Mouse (Mus musculus): ENCODE results near the gene Arfgap1. TPM values are rescaled to one million over a fixed set of nuclear protein-coding genes. Genes with fewer than 3 reads are reported as not detected.

The Arfgap1 gene
- total and polyA plus RNA-seq, 3 experiments, result 28.8 to 32.2 (median 31.9) TPM

GRCm38 (mm10) chr2:180987432-180988030 is 20.5 kb downstream of the Arfgap1 start:
- Histone ChIP-seq H3K9ac (ENCODE audit: low read depth, low read length) (no peak overlapping the region), H3K79me2 (replicated peaks; ENCODE audit: control insufficient read depth, insufficient read depth, low read length) (no peaks in the 10 kb centered on the region), H3K4me3 (no peak overlapping the region), H3K36me3 (ENCODE audit: control insufficient read depth, insufficient read depth, low read length) (no peaks in the 10 kb centered on the region), H3K27ac (no peak overlapping the region), H3K4me1 (ENCODE audit: control insufficient read depth, insufficient read depth, low read length) (no peaks in the 10 kb centered on the region), H3K27me3 (ENCODE audit: control insufficient read depth, insufficient read depth, low read length) (no peaks in the 10 kb centered on the region)
- intact Hi-C loops (cut with DNase I), result no loop called here
- TF ChIP-seq EP300 (IDR thresholded peaks at IDR 0.05; ENCODE audit: insufficient read depth, low read depth, low read length), result no peak
- no peak for TF ChIP-seq CTCF (IDR thresholded peaks at IDR 0.05)
- no peak for TF ChIP-seq POLR2A (IDR thresholded peaks at IDR 0.05; ENCODE audit: insufficient read depth, low read depth, low read length)
- DNase-seq, result no peak
- 23% methylated on average over 5 of the region's 5 CpGs for WGBS

- Histone ChIP-seq H3K4me3 (no peak overlapping the region), H3K27ac (no peak overlapping the region), H3K79me2 (replicated peaks; ENCODE audit: control insufficient read depth, insufficient read depth, low read length) (no peaks in the 10 kb centered on the region), H3K36me3 (ENCODE audit: control insufficient read depth, insufficient read depth, low read length) (no peaks in the 10 kb centered on the region), H3K27me3 (ENCODE audit: control insufficient read depth, insufficient read depth, low read length) (no peaks in the 10 kb centered on the region), H3K9ac (ENCODE audit: low read depth, low read length) (no peak overlapping the region), H3K4me1 (ENCODE audit: control insufficient read depth, insufficient read depth, low read length) (no peaks in the 10 kb centered on the region)
- intact Hi-C loops (cut with DNase I), result no loop called here
- TF ChIP-seq EP300 (IDR thresholded peaks at IDR 0.05; ENCODE audit: insufficient read depth, low read depth, low read length) (no peak), POLR2A (IDR thresholded peaks at IDR 0.05; ENCODE audit: insufficient read depth, low read depth, low read length) (no peak), CTCF (IDR thresholded peaks at IDR 0.05) (no peak)
- 50% methylated on average over 3 of the region's 3 CpGs for WGBS
- DNase-seq, result no peak
These were observed 21.4 kb downstream of the Arfgap1 start for GRCm38 (mm10) chr2:180988347-180988913.

- no peak for TF ChIP-seq CTCF (IDR thresholded peaks at IDR 0.05)
- 67% methylated on average over 1 of the region's 1 CpGs for WGBS
These were observed 21.9 kb downstream of the Arfgap1 start for GRCm38 (mm10) chr2:180988948-180989347.

GRCm38 (mm10) chr2:180990347-180990746 is 23.3 kb downstream of the Arfgap1 start:
- Histone ChIP-seq H3K4me1 (ENCODE audit: control insufficient read depth, insufficient read depth, low read length) (no peaks in the 10 kb centered on the region), H3K79me2 (replicated peaks; ENCODE audit: control insufficient read depth, insufficient read depth, low read length) (no peaks in the 10 kb centered on the region), H3K27ac (no peak overlapping the region), H3K4me3 (no peak overlapping the region), H3K27me3 (ENCODE audit: control insufficient read depth, insufficient read depth, low read length) (no peaks in the 10 kb centered on the region), H3K9ac (ENCODE audit: low read depth, low read length) (no peak overlapping the region), H3K36me3 (ENCODE audit: control insufficient read depth, insufficient read depth, low read length) (no peaks in the 10 kb centered on the region)
- no peak for DNase-seq
- WGBS, result 70% methylated on average over 4 of the region's 4 CpGs
- no peak for TF ChIP-seq CTCF (IDR thresholded peaks at IDR 0.05)
- no peak for TF ChIP-seq POLR2A (IDR thresholded peaks at IDR 0.05; ENCODE audit: insufficient read depth, low read depth, low read length)
- no peak for TF ChIP-seq EP300 (IDR thresholded peaks at IDR 0.05; ENCODE audit: insufficient read depth, low read depth, low read length)
- intact Hi-C loops (cut with DNase I), result no loop called here

More at GRCm38 (mm10) chr2:180988948-180989347, 21.9 kb downstream of the Arfgap1 start:
- no peaks in the 10 kb centered on the region for H3K79me2 ChIP-seq (replicated peaks; ENCODE audit: control insufficient read depth, insufficient read depth, low read length)
- no peak overlapping the region for H3K9ac ChIP-seq (ENCODE audit: low read depth, low read length)
- H3K4me1 ChIP-seq (ENCODE audit: control insufficient read depth, insufficient read depth, low read length), result no peaks in the 10 kb centered on the region
- no peak overlapping the region for H3K4me3 ChIP-seq
- intact Hi-C loops (cut with DNase I), result no loop called here
- no peak overlapping the region for H3K27ac ChIP-seq
- DNase-seq, result no peak
- no peaks in the 10 kb centered on the region for H3K27me3 ChIP-seq (ENCODE audit: control insufficient read depth, insufficient read depth, low read length)
- no peaks in the 10 kb centered on the region for H3K36me3 ChIP-seq (ENCODE audit: control insufficient read depth, insufficient read depth, low read length)

GRCm38 (mm10) chr2:180994360-180994759 is 27.3 kb downstream of the Arfgap1 start:
- H3K36me3 ChIP-seq (ENCODE audit: control insufficient read depth, insufficient read depth, low read length), result no peaks in the 10 kb centered on the region
- no peak for DNase-seq
- no peak overlapping the region for H3K9ac ChIP-seq (ENCODE audit: low read depth, low read length)
- WGBS, result 62% methylated on average over 2 of the region's 2 CpGs
- H3K27ac ChIP-seq, result no peak overlapping the region
- TF ChIP-seq EP300 (IDR thresholded peaks at IDR 0.05; ENCODE audit: insufficient read depth, low read depth, low read length) (no peak), POLR2A (IDR thresholded peaks at IDR 0.05; ENCODE audit: insufficient read depth, low read depth, low read length) (no peak), CTCF (IDR thresholded peaks at IDR 0.05) (no peak)
- no peaks in the 10 kb centered on the region for H3K79me2 ChIP-seq (replicated peaks; ENCODE audit: control insufficient read depth, insufficient read depth, low read length)
- H3K4me3 ChIP-seq, result no peak overlapping the region
- intact Hi-C loops (cut with DNase I), result no loop called here
- no peaks in the 10 kb centered on the region for H3K27me3 ChIP-seq (ENCODE audit: control insufficient read depth, insufficient read depth, low read length)
- no peaks in the 10 kb centered on the region for H3K4me1 ChIP-seq (ENCODE audit: control insufficient read depth, insufficient read depth, low read length)

- Histone ChIP-seq H3K4me3 (no peak overlapping the region), H3K4me1 (ENCODE audit: control insufficient read depth, insufficient read depth, low read length) (no peaks in the 10 kb centered on the region), H3K9ac (ENCODE audit: low read depth, low read length) (no peak overlapping the region), H3K79me2 (replicated peaks; ENCODE audit: control insufficient read depth, insufficient read depth, low read length) (no peaks in the 10 kb centered on the region), H3K36me3 (ENCODE audit: control insufficient read depth, insufficient read depth, low read length) (no peaks in the 10 kb centered on the region), H3K27ac (no peak overlapping the region), H3K27me3 (ENCODE audit: control insufficient read depth, insufficient read depth, low read length) (no peaks in the 10 kb centered on the region)
- no peak for DNase-seq
- intact Hi-C loops (cut with DNase I), result no loop called here
- no peak for TF ChIP-seq CTCF (IDR thresholded peaks at IDR 0.05)
- no peak for TF ChIP-seq POLR2A (IDR thresholded peaks at IDR 0.05; ENCODE audit: insufficient read depth, low read depth, low read length)
- no peak for TF ChIP-seq EP300 (IDR thresholded peaks at IDR 0.05; ENCODE audit: insufficient read depth, low read depth, low read length)
- WGBS, result 68% methylated on average over 4 of the region's 4 CpGs
These were observed 28.4 kb downstream of the Arfgap1 start for GRCm38 (mm10) chr2:180995457-180995856.

Data from heart, adult 2 months (tissue).